Mouse (Mus musculus): ENCODE measurements around the gene Pde4a. TPM values are rescaled to one million over a fixed set of nuclear protein-coding genes. Genes with fewer than 3 reads are reported as not detected.
A peak's percentile ranks its signal among the peaks of the same experiment; 100 is the strongest.
"Not testable (repeated sequence)": the region's sequence is repeated elsewhere in the genome, so short reads cannot be mapped to it uniquely, and the experiment has no call there.

The Pde4a gene
- polyA plus RNA-seq, 2 experiments from 2014 or later, result 0.67 to 1.3 TPM

- peak; percentile 69 for ATAC-seq
These were observed 18.4 kb downstream of the Pde4a start for GRCm38 (mm10) chr9:21183905-21184413.

DNA sequence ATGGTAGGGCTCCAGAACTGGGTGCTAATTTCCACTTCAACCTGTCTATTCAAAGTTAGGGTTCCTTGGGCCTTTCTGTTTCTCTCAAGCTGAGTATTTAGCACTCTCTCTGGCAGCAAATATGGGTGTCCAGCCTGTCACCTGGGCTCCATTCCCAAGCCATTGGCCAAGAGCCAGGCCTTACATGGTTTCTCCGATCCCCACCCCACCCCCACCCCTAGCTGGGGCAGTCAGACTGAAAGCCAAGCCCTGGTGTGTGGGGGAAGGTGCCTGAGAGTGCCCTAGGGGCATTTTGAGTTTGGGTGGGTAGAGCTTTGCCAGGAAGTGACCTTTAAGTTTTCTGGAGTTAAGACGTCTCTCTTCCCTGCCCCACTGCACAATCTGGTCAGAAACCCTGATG, 19.2 kb downstream of the Pde4a start:
- no peak for ATAC-seq

GRCm38 (mm10) chr9:21185436-21185835, 19.9 kb downstream of the Pde4a start:
- ATAC-seq, result no peak

- ATAC-seq, result no peak
These were observed 24.4 kb downstream of the Pde4a start for GRCm38 (mm10) chr9:21189905-21190304.

DNA sequence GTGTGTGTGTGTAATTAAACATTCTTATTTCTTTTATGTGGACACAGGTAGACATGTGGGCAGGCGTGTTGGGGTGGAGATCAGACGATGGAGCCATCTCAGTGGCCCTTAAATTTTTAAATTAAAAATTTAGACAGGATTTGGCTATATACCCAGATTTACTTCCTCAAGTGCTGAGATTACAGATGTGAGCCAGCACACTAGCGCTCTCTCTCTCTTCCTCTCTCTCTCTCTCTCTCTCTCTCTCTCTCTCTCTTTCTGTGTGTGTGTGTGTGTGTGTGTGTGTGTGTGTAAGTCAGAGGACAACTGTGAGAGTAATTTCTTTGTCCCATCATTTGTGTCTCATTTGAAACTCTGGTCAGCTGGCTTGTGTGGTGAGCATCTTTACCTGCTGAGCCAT, 25.2 kb downstream of the Pde4a start:
- ATAC-seq, result no peak

DNA sequence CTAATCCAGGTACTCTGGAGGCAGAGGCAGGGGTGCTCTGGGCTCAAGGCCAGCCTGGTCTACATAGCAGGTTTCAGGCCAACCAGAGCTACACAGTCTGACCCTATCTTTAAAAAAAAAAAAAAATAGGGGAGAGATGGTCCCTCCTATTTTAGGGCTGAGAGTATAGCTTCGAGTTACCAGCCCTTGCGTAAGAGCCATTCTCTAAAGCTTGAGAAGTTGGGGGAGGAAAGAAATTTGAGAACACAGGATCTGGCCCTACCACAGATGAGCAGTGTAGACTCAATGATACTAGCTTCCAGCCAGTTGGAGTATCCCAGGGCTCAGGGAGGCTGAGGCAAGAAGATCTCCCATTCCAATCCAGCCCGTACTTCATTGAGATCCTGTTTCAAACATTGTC, 28.3 kb downstream of the Pde4a start:
- ATAC-seq, result no peak

GRCm38 (mm10) chr9:21194787-21195493, 29.4 kb downstream of the Pde4a start:
- ATAC-seq, result no peak

GRCm38 (mm10) chr9:21195736-21196505, 30.4 kb downstream of the Pde4a start:
- not testable (repeated sequence) for ATAC-seq

DNA sequence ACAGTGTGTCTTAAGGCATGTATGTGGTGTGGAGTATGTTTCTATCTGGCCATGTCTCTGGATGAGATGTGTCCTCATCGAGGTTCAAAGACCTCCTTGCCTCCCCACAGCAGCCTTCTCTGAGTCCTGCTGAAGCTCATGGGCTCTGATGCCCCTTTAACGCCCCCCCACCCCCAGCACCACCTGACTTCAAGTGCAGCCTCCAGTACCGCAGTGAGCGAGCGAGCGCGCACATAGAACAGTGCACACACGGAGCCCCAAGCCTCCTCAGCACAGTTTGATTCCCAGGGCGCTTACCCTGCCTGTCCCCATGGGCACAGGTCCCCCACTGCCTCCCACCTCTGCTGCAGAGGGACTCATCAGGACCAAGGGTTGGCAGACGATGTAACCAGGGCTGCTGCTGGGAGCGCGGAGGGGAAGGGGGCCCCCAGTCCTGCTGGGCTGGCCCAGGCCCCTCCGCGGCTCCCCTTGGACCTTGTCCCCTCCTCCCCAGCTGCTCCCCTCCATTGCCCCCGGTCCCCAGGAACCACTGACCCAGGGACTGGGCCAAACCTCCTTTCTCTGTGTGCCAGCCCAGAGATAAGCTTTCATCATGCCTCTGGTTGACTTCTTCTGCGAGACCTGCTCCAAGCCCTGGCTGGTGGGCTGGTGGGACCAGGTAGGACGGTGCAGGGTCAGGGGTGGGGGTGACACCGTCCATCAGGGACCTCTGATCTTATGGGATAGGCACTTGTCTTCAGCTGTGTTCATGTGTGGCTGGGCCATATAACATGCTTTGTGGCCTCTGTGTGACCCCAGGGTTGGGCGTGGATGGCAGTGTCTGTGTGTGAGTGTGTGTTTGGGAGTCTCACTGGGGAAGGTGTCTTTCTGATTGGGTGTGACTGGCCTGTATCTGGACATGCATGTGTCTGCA, 31.3 kb downstream of the Pde4a start:
- no peak for ATAC-seq

- ATAC-seq, result no peak
These were observed 32.5 kb downstream of the Pde4a start for GRCm38 (mm10) chr9:21197981-21198380.

DNA sequence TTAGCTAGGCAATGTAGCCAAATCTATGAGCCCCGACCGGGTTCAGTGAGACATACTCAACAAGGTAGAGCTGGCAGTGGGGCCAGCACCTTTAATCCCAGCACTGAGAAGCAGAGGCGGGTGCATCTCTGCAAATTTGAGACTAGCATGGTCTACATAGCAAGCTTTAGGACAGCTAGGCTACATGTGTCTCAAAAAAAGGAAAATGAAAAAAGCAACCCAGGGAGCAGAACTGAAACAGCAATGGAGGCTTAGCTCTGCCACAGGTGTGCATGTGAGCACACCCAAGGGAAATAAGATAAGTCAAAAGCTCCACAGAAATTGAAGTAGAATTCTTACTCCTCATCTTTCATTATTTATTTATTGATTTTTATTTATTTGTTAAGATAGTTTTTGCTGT, 33.4 kb downstream of the Pde4a start:
- no peak for ATAC-seq

GRCm38 (mm10) chr9:21204156-21204527, 38.6 kb downstream of the Pde4a start:
- ATAC-seq, result no peak

DNA sequence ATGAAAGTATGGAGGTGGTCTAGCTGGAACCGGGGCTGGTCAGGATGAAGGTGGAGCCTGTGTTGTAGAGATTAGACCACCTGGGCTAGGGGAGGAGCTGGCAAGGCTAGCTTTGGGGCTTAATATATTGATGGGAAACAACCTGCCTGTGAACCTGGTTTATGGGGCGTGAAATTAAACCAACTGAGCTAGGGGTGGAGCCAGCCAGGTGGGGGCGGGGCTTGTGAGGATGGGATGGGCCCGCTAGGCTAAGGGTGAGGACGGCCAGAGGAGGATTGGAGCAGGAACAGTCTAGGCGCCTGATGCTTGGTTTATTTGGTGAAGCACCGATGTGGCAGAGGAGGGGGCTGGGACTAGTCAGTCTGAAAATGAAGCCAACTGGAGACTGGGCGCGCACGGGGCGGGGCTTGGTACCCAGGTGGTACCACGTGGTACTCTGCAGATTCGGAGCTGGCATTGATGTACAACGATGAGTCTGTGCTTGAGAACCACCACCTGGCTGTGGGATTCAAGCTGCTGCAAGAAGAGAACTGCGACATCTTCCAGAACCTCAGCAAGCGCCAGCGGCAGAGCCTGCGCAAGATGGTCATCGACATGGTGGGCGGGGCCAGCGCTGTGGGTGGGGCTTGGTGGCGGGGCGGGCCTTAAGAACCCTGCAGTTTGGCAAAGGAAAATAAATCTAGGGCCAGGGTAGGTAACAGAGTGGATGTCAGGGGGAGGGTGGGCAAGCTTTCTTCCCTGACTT, 39.2 kb downstream of the Pde4a start:
- ATAC-seq, result no peak

DNA sequence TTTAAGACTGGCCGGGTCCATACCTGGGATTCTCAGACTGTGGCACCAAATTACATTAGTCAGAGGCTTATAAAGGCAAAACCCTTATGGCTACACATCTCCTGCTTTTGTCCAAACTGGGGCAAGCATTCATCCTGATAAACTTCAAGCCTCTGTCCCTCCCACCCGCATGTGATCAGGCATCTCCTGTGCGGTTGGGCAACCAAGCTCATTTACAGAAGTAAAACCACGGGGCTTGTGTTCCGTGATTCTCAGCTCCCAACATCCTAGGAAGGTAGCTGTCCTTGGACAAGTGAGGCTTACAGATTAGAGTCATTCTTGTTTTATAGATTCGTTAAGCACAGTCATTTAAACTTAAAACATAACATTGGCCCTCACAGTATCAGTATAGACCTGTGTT, 41.3 kb downstream of the Pde4a start:
- ATAC-seq, result no peak

DNA sequence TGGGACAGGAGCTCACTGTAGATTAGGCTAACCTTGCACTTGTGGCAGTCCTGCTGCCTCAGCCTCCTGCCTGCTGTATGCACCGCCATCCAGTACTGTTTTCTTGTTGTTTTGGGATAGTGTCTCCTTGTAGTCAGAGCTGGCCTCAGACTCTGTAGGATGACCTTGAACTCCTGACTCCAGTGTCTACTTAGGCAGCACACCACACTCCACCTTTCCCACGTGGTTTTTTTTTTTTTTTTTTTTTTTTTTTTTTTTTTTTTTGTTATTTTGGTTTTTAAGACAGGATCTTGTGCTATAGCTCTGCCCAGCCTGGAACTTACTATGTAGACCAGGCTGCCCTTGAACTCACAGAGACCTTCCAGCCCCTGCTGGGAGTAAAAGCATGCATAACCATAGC, 43.1 kb downstream of the Pde4a start:
- no peak for ATAC-seq

DNA sequence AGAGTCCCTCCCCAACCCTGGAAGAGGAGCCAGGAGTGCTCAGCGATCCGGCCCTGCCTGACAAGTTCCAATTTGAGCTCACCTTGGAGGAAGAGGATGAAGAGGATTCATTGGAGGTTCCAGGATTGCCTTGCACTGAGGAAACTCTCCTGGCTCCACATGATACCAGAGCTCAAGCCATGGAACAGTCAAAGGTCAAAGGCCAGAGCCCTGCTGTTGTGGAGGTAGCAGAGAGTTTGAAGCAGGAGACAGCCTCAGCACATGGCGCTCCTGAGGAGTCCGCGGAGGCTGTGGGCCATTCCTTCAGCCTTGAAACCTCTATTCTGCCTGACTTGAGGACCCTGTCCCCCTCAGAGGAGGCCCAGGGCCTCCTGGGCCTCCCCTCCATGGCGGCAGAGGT, 45.3 kb downstream of the Pde4a start:
- no peak for ATAC-seq

DNA sequence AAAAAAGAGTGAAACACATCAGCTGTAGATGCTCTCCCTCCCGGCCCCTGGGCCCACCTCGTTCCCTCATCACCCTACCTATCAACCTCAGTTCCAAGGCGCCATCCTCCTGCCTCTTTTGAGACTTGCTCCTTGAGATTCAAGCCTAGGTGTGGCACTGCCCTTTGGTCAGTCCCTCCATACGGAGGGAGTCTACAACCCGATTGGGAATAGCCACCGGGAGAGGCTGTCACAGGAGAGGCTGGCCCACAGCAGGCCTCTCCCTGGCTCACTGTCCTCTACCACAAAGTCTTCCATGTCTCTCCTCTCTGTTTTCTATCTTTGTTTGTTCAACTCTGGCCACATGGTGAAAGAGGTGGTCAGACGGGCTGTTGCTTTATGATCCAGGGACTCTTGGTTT, 46.1 kb downstream of the Pde4a start:
- no peak for ATAC-seq

GRCm38 (mm10) chr9:21213617-21214190, 48.2 kb downstream of the Pde4a start:
- no peak for ATAC-seq

GRCm38 (mm10) chr9:21216050-21216841, 50.7 kb downstream of the Pde4a start:
- ATAC-seq, result no peak

DNA sequence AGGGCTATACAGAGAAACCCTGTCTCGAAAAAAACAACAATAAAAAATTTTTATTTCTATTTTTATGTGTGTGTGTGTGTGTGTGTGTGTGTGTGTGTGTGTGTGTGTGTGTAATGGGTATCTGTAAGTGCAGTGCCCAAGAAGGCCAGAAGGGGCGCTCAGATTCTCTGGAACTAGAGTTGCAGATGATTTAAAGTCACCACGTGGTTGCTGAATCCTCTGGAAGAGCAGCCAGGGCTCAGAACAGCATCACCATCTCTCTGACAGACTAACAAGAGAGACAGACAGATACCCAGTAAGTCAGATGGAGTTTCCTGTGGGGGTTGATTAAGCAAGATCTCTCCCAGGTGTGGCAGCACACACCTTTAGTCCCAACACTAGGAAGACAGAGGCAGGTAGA, 54.3 kb downstream of the Pde4a start:
- ATAC-seq, result no peak

Data from CD4-positive, CD25-positive, alpha-beta regulatory T cell, adult 4 months (primary cell).